Mouse (Mus musculus) liver, embryonic 16.5 days (tissue): Measurements from ENCODE around the gene Pex10. TPM values are rescaled to one million over a fixed set of nuclear protein-coding genes. Genes with fewer than 3 reads are reported as not detected.

Source experiments
- ATAC-seq: fragments of 200-750 bp; cut with Nextera tagmentation; 2 replicates; pipeline ENCODE4 v1.8.0; 2017; ENCODE audit warnings: low read depth, mild to moderate bottlenecking, moderate number of reproducible peaks, moderate library complexity
- H3K27ac ChIP-seq: fragments of 300-500 bp; sonication (generic); 2 replicates; pipeline ENCODE4 v1.5.1; 2014; ENCODE audit warnings: mild to moderate bottlenecking, low read length
- H3K27me3 ChIP-seq: fragments of 300-500 bp; sonication (generic); 2 replicates; pipeline ENCODE4 v1.6.1; 2014; ENCODE audit warnings: low read depth, low read length, mixed read lengths; ENCODE audit not compliant: control insufficient read depth, insufficient read depth
- H3K36me3 ChIP-seq: fragments of 300-500 bp; sonication (generic); 2 replicates; pipeline ENCODE4 v1.6.1; 2014; ENCODE audit warnings: mild to moderate bottlenecking; ENCODE audit not compliant: control insufficient read depth, insufficient read depth
- H3K4me1 ChIP-seq: fragments of 300-500 bp; sonication (generic); 2 replicates; pipeline ENCODE4 v1.6.1; 2014; ENCODE audit warnings: low read depth, low read length, mixed read lengths; ENCODE audit not compliant: control insufficient read depth
- H3K4me2 ChIP-seq: fragments of 300-500 bp; sonication (generic); 2 replicates; pipeline ENCODE4 v1.6.1; 2014; ENCODE audit warnings: low read depth, low read length, mixed read lengths
- H3K4me3 ChIP-seq: fragments of 300-500 bp; sonication (generic); 2 replicates; pipeline ENCODE4 v1.5.1; 2014; ENCODE audit warnings: low read depth, mild to moderate bottlenecking, low read length
- H3K9ac ChIP-seq: fragments of 300-500 bp; sonication (generic); 2 replicates; pipeline ENCODE4 v1.6.1; 2014; ENCODE audit warnings: low read depth, low read length
- H3K9me3 ChIP-seq: fragments of 300-500 bp; sonication (generic); replicated peaks from 2 replicates; pipeline ENCODE4 v1.6.1; 2016; ENCODE audit warnings: low read length; ENCODE audit not compliant: control insufficient read depth
- WGBS: fragments of 180-500 bp; shearing (Covaris S2); extraction: QIAGEN DNeasy Blood & Tissue Kit; methylation state at CpG from one replicate; pipeline ENCODE4 v1.1.7; 2014; ENCODE audit not compliant: insufficient replicate concordance; 5-methylcytosine and 5-hydroxymethylcytosine counted together
- polyA plus RNA-seq: library from polyadenylated mRNA; unstranded; fragments of >200 nt; fragmentation: Nextera tagmentation; extraction: Ambion mirVana; gene quantifications from 2 replicates; pipeline ENCODE4 v1.2.1, GENCODE M21; 2015

Pex10 gene
- polyA plus RNA-seq, 1 experiment from 2014 or later = 8.9 TPM

DNA sequence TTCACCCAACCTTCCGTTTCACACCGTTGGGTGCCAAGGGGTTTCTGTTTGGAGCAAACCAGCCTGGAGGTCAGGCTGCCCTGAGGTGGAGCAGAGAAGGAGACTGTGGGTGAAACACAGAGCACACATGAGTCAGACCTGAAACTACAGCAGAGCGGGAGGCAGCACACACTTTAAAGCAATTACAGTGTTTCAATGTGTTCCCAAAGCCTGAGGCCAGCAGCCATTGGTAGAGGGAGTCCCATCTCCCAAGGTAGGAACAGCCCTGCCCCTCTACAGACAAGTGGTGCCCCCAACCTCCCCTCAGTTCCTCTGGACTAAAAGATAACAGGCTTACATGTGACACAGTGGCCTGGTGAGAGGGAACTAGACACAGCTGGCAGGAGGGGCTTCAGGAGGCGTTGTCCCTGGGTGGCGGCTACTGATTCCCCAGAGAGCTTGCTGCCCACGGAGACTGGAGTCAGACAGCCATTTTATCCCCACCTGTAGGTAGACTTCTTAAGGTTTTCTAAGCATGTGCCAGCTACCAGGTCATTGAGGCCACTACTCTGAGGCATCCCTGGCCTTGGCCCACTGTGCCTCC, 50.7 kb downstream of the Pex10 start:
- H3K27me3 ChIP-seq = no peaks in the 10 kb centered on the region
- no peak overlapping the region for H3K4me3 ChIP-seq
- H3K4me2 ChIP-seq = no peak overlapping the region
- ATAC-seq = peak; percentile 58
- peak overlapping the region; percentile 50 for H3K27ac ChIP-seq
- no peaks in the 10 kb centered on the region for H3K36me3 ChIP-seq
- peaks cover 37% of the 10 kb centered on the region for H3K4me1 ChIP-seq
- H3K9ac ChIP-seq = no peak overlapping the region
- H3K9me3 ChIP-seq = no peaks in the 10 kb centered on the region
- WGBS = 33% methylated on average over 6 of the region's 6 CpGs

DNA sequence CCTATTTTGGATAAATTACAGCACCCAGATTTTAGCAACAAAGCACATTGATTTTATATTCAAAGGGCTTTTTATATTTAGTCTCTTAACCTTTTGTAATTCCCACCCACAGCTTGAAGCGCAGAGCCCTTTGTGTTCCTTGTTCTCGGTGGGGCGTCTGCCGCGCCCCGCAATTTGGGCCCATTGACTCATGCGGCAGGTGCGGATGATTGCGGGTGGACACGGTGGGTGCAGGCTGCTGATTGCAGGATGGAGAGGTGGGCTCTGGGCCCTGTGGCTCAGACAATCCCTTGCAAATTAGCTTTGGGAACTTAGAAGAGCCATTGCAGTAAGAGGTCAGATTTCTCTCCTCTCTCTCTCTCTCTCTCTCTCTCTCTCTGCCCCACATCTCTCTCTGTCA, 51.5 kb downstream of the Pex10 start:
- H3K27ac ChIP-seq = no peak overlapping the region
- no peaks in the 10 kb centered on the region for H3K27me3 ChIP-seq
- no peaks in the 10 kb centered on the region for H3K9me3 ChIP-seq
- H3K4me3 ChIP-seq = no peak overlapping the region
- no peaks in the 10 kb centered on the region for H3K36me3 ChIP-seq
- H3K4me2 ChIP-seq = no peak overlapping the region
- ATAC-seq = no peak
- 82% methylated on average over 10 of the region's 10 CpGs for WGBS
- peaks cover 43% of the 10 kb centered on the region for H3K4me1 ChIP-seq
- H3K9ac ChIP-seq = no peak overlapping the region

DNA sequence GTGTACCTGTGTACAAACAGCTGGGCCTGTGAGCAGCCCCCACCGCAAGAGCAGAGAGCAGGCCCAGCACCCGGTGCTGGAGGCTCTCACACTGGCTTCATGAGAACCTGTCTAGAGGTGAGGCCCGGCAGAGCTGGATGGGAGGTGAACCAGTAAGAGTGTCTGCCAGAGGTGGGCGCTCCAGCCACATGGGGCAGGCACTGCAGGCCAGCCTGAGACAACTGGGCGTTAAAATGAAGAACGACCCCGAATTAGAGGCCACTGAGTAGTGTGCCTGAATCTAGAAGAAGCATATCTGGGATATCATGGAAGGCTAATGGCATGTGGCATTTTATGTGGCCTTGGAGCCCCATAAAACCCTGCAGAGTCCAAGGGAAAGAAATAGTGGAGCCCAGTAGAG, 53.2 kb downstream of the Pex10 start:
- Histone ChIP-seq H3K4me2 (no peak overlapping the region), H3K27ac (peak overlapping the region; percentile 82), H3K9ac (no peak overlapping the region), H3K36me3 (no peaks in the 10 kb centered on the region), H3K4me3 (no peak overlapping the region), H3K27me3 (no peaks in the 10 kb centered on the region), H3K9me3 (no peaks in the 10 kb centered on the region), H3K4me1 (peaks cover 48% of the 10 kb centered on the region)
- WGBS = 73% methylated on average over 7 of the region's 7 CpGs
- no peak for ATAC-seq

DNA sequence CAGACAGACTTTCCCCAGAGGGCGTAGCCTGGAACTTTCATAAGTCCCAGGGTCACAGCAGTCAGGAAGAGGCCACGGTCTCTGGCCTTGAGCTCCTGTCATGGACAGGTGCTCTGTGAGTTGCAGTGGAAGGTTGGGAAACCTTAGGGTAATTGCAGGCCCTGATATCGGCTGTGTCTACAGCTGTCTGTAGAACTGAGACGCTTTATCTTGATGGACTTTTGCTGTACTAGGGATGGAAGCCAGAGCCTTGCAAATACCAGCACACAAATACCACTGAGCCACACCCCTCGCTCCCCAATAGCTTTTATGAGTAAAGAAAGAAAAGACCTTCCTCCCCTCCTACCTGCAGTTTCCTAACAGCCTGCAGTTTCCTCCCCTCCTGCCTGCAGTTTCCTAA, 53.8 kb downstream of the Pex10 start:
- WGBS = 29% methylated on average over 5 of the region's 5 CpGs
- H3K9me3 ChIP-seq = no peaks in the 10 kb centered on the region
- H3K4me2 ChIP-seq = no peak overlapping the region
- H3K27me3 ChIP-seq = no peaks in the 10 kb centered on the region
- peaks cover 54% of the 10 kb centered on the region for H3K4me1 ChIP-seq
- H3K27ac ChIP-seq = peak overlapping the region; percentile 82
- H3K9ac ChIP-seq = no peak overlapping the region
- peak; percentile 79 for ATAC-seq
- H3K36me3 ChIP-seq = no peaks in the 10 kb centered on the region
- H3K4me3 ChIP-seq = no peak overlapping the region

DNA sequence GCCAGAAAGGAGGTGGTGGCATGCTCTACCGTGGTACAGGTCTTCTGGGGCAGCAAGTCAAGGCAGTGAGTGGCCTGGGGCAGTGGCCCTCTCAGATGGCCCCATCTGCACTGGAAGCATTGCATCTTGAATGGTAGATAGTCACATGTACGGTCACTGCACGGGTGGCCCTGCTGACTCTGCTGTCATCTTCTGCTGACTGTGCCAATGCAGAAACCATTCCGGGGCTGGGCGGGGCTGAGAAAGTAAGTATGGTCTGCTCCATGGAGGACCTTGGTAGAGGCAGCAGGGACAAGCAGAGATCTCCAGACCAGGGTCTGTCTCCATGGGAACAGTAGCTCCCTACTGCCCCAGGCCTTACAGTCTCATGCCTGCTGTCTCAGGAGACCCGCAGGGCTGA, 54.4 kb downstream of the Pex10 start:
- Histone ChIP-seq H3K27ac (peak overlapping the region; percentile 82), H3K9me3 (no peaks in the 10 kb centered on the region), H3K9ac (peak overlapping the region; percentile 11; the same call in 1 of the 2 replicates), H3K27me3 (no peaks in the 10 kb centered on the region), H3K36me3 (no peaks in the 10 kb centered on the region), H3K4me2 (no peak overlapping the region), H3K4me3 (no peak overlapping the region), H3K4me1 (peaks cover 57% of the 10 kb centered on the region)
- WGBS = 62% methylated on average over 6 of the region's 6 CpGs
- no peak for ATAC-seq

Other genes with a start within 250 kb of the Pex10 start
- gene Ttc34, start 229.6 kb upstream of the Pex10 start, polyA plus RNA-seq = not detected in 2 replicates
- 2.4 and 2.7 TPM in 2 replicates for gene Mmel1, start 197.4 kb upstream of the Pex10 start, polyA plus RNA-seq
- gene Fam213b, start 167.9 kb upstream of the Pex10 start, polyA plus RNA-seq = 7.4 and 8.5 TPM in 2 replicates
- 54.3 and 59.8 TPM in 2 replicates for gene Tnfrsf14, start 138.5 kb upstream of the Pex10 start, polyA plus RNA-seq
- gene Hes5, start 106.1 kb upstream of the Pex10 start, polyA plus RNA-seq = 0.11 and 0.13 TPM in 2 replicates
- gene Pank4, start 102.9 kb upstream of the Pex10 start, polyA plus RNA-seq = 20.7 and 23.3 TPM in 2 replicates
- gene Plch2, start 10.2 kb upstream of the Pex10 start, polyA plus RNA-seq = 0.08 TPM in 1 of 2 replicates, not detected in the other
- 75.1 and 79.9 TPM in 2 replicates for gene Rer1, start 19.4 kb downstream of the Pex10 start, polyA plus RNA-seq
- 1.0 and 1.1 TPM in 2 replicates for gene Morn1, start 19.6 kb downstream of the Pex10 start, polyA plus RNA-seq
- gene Ski, start 155.6 kb downstream of the Pex10 start, polyA plus RNA-seq = 2.4 and 2.5 TPM in 2 replicates
- gene Faap20, start 182.8 kb downstream of the Pex10 start, polyA plus RNA-seq = 17.1 and 18.6 TPM in 2 replicates